Mouse (Mus musculus): ENCODE results near the gene Tm4sf20. TPM values are rescaled to one million over a fixed set of nuclear protein-coding genes. Genes with fewer than 3 reads are reported as not detected.

Gene Tm4sf20
- 0.21 TPM in 1 of 2 replicates, not detected in the other for polyA plus RNA-seq (2015; fragmentation: Nextera tagmentation; extraction: Ambion mirVana)

GRCm38 (mm10) chr1:82768269-82768668 lies at the start of gene Tm4sf20:
Tm4sf20 (minus strand) TSS chr1:82768461.
- Histone ChIP-seq H3K4me3 (replicated peaks) (no peak within 1 kb of the TSS), H3K9ac (no peak within 1 kb of the TSS), H3K27ac (replicated peaks) (no peak within 1 kb of the TSS), H3K9me3 (replicated peaks) (no peaks in the 10 kb centered on the region), H3K4me1 (no peaks in the 10 kb centered on the region), H3K36me3 (no peaks in the 10 kb centered on the region), H3K27me3 (no peaks in the 10 kb centered on the region), H3K4me2 (replicated peaks) (no peak within 1 kb of the TSS)
- 77% methylated on average over 5 of the region's 5 CpGs for WGBS
- ATAC-seq (ENCODE audit: insufficient number of reproducible peaks, low FRiP score, low TSS enrichment, low read depth) = no peak

DNA sequence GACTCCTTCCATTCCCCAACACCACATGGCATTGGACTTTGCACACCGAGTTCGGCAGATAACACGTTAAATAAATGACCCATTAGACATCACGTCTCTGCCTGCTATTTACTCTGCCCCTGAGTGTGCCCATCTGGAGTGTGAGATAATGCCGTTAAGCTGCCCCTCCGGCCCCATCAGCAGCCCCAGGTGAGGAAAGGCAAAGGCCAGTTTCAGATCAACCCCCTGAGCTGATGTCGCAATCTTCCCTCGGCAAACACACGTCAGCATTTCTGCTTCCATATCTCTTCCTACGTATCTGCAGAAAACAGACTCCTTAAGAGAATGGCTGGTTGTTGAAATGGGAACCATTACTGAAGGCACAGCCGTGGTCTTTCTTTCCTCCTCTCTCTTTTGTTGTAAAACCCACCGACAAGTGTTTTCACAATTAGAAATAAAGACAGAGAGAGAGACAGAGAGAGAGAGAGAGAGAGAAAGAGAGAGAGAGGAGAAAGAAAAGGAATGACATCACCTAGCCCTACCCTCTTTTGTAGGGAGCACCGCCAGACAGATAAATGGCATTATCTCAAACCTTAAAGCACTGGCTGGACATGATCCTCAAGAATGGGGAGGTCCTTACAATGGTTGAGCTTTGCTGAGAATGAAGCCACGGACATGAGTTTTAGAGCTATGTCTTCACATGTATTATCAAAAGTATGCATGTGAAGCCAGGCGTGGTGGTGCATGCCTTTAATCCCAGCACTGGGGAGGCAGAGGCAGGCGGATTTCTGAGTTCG lies 47.9 kb upstream of the Tm4sf20 start:
- H3K36me3 ChIP-seq = no peaks in the 10 kb centered on the region
- H3K27ac ChIP-seq (replicated peaks) = no peak overlapping the region
- 76% methylated on average over 17 of the region's 17 CpGs for WGBS
- peaks cover 9% of the 10 kb centered on the region; the same call in 1 of the 2 replicates for H3K4me1 ChIP-seq
- no peak overlapping the region for H3K4me2 ChIP-seq (replicated peaks)
- no peak overlapping the region for H3K9ac ChIP-seq
- H3K4me3 ChIP-seq (replicated peaks) = no peak overlapping the region
- no peak for ATAC-seq (ENCODE audit: insufficient number of reproducible peaks, low FRiP score, low TSS enrichment, low read depth)
- no peaks in the 10 kb centered on the region for H3K9me3 ChIP-seq (replicated peaks)
- H3K27me3 ChIP-seq = no peaks in the 10 kb centered on the region

- H3K9ac ChIP-seq = no peak overlapping the region
- H3K27me3 ChIP-seq = no peaks in the 10 kb centered on the region
- ATAC-seq (ENCODE audit: insufficient number of reproducible peaks, low FRiP score, low TSS enrichment, low read depth) = no peak
- H3K27ac ChIP-seq (replicated peaks) = no peak overlapping the region
- H3K4me2 ChIP-seq (replicated peaks) = no peak overlapping the region
- WGBS = 71% methylated on average over 1 of the region's 1 CpGs
- H3K4me3 ChIP-seq (replicated peaks) = no peak overlapping the region
- no peaks in the 10 kb centered on the region for H3K36me3 ChIP-seq
- H3K9me3 ChIP-seq (replicated peaks) = no peaks in the 10 kb centered on the region
- H3K4me1 ChIP-seq = 0 out of 2 replicates have a peak, but pooled peaks cover 5% of the 10 kb centered on the region
These were observed 43.5 kb upstream of the Tm4sf20 start for GRCm38 (mm10) chr1:82811766-82812165.

GRCm38 (mm10) chr1:82808564-82808963 lies 40.3 kb upstream of the Tm4sf20 start:
- ATAC-seq (ENCODE audit: insufficient number of reproducible peaks, low FRiP score, low TSS enrichment, low read depth) = no peak
- Histone ChIP-seq H3K36me3 (no peaks in the 10 kb centered on the region), H3K4me1 (0 out of 2 replicates have a peak, but pooled peaks cover 5% of the 10 kb centered on the region), H3K27me3 (no peaks in the 10 kb centered on the region), H3K4me2 (replicated peaks) (no peak overlapping the region), H3K27ac (replicated peaks) (no peak overlapping the region), H3K4me3 (replicated peaks) (no peak overlapping the region), H3K9ac (no peak overlapping the region), H3K9me3 (replicated peaks) (no peaks in the 10 kb centered on the region)
- WGBS = 32% methylated on average over 3 of the region's 3 CpGs

GRCm38 (mm10) chr1:82807206-82807605 lies 38.9 kb upstream of the Tm4sf20 start:
- Histone ChIP-seq H3K27me3 (no peaks in the 10 kb centered on the region), H3K36me3 (no peaks in the 10 kb centered on the region), H3K4me3 (replicated peaks) (no peak overlapping the region), H3K9me3 (replicated peaks) (no peaks in the 10 kb centered on the region), H3K4me1 (0 out of 2 replicates have a peak, but pooled peaks cover 5% of the 10 kb centered on the region), H3K4me2 (replicated peaks) (no peak overlapping the region), H3K9ac (no peak overlapping the region), H3K27ac (replicated peaks) (no peak overlapping the region)
- no peak for ATAC-seq (ENCODE audit: insufficient number of reproducible peaks, low FRiP score, low TSS enrichment, low read depth)
- WGBS = 76% methylated on average over 7 of the region's 7 CpGs

- H3K9me3 ChIP-seq (replicated peaks) = no peaks in the 10 kb centered on the region
- H3K4me3 ChIP-seq (replicated peaks) = no peak overlapping the region
- H3K27ac ChIP-seq (replicated peaks) = no peak overlapping the region
- 0 out of 2 replicates have a peak, but pooled peaks cover 5% of the 10 kb centered on the region for H3K4me1 ChIP-seq
- WGBS = 47% methylated on average over 8 of the region's 8 CpGs
- no peak overlapping the region for H3K9ac ChIP-seq
- no peak overlapping the region for H3K4me2 ChIP-seq (replicated peaks)
- no peaks in the 10 kb centered on the region for H3K36me3 ChIP-seq
- no peak for ATAC-seq (ENCODE audit: insufficient number of reproducible peaks, low FRiP score, low TSS enrichment, low read depth)
- no peaks in the 10 kb centered on the region for H3K27me3 ChIP-seq
These were observed 38.1 kb upstream of the Tm4sf20 start for GRCm38 (mm10) chr1:82806391-82806790.

DNA sequence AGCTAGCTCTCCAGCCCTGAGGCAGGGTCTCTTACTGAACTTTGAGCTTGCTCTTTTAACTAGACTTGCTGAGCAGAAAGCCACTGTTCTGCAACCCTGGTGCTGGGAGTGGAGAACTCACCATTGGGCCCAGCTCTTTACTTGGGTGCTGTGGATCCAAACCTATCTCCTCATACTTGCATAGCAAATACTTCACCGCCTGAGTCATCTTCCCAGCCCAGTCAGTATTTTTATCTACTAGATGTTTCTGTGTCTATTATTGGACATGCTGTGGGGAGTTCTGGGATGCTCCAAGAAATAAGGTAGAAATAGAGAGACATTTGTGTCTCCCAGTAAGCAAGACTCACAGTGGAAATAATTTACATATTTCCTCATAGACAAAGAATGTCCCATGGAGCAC lies 35.8 kb upstream of the Tm4sf20 start:
- no peaks in the 10 kb centered on the region for H3K36me3 ChIP-seq
- H3K9ac ChIP-seq = no peak overlapping the region
- H3K27ac ChIP-seq (replicated peaks) = no peak overlapping the region
- no peak for ATAC-seq (ENCODE audit: insufficient number of reproducible peaks, low FRiP score, low TSS enrichment, low read depth)
- 0 out of 2 replicates have a peak, but pooled peaks cover 4% of the 10 kb centered on the region for H3K4me1 ChIP-seq
- WGBS = 94% methylated on average over 1 of the region's 1 CpGs
- no peak overlapping the region for H3K4me3 ChIP-seq (replicated peaks)
- no peaks in the 10 kb centered on the region for H3K27me3 ChIP-seq
- H3K4me2 ChIP-seq (replicated peaks) = no peak overlapping the region
- no peaks in the 10 kb centered on the region for H3K9me3 ChIP-seq (replicated peaks)

DNA sequence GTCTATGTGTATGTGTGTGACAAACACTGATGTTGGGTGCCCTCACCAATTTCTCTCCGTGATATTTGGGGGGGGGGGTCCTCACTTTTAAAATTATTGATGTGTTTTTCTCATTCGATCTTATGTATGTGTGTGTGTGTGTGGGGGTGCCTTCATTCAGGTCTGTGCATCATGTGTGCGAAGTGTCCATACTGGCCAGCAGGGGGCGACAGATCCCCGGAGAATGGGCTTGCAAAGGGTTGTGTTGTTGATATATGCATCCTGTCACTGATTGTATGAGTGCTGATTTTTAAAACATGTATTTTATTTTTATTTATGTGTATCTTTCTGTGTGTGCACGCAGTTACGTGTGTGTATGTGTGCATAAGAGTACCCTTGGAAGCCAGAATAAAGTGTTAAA lies 35.3 kb upstream of the Tm4sf20 start:
- ATAC-seq (ENCODE audit: insufficient number of reproducible peaks, low FRiP score, low TSS enrichment, low read depth) = no peak
- WGBS = 79% methylated on average over 7 of the region's 7 CpGs
- Histone ChIP-seq H3K9ac (no peak overlapping the region), H3K27ac (replicated peaks) (no peak overlapping the region), H3K4me3 (replicated peaks) (no peak overlapping the region), H3K4me1 (no peaks in the 10 kb centered on the region), H3K9me3 (replicated peaks) (no peaks in the 10 kb centered on the region), H3K4me2 (replicated peaks) (no peak overlapping the region), H3K36me3 (no peaks in the 10 kb centered on the region), H3K27me3 (no peaks in the 10 kb centered on the region)

- Histone ChIP-seq H3K27me3 (no peaks in the 10 kb centered on the region), H3K4me2 (replicated peaks) (no peak overlapping the region), H3K9ac (no peak overlapping the region), H3K4me1 (no peaks in the 10 kb centered on the region), H3K4me3 (replicated peaks) (no peak overlapping the region), H3K27ac (replicated peaks) (no peak overlapping the region), H3K36me3 (no peaks in the 10 kb centered on the region), H3K9me3 (replicated peaks) (no peaks in the 10 kb centered on the region)
- WGBS = 59% methylated on average over 12 of the region's 12 CpGs
- ATAC-seq (ENCODE audit: insufficient number of reproducible peaks, low FRiP score, low TSS enrichment, low read depth) = no peak
These were observed 33.0 kb upstream of the Tm4sf20 start for GRCm38 (mm10) chr1:82801105-82801783.

GRCm38 (mm10) chr1:82798922-82799321 lies 30.7 kb upstream of the Tm4sf20 start:
- ATAC-seq (ENCODE audit: insufficient number of reproducible peaks, low FRiP score, low TSS enrichment, low read depth) = no peak
- Histone ChIP-seq H3K9ac (no peak overlapping the region), H3K27me3 (no peaks in the 10 kb centered on the region), H3K36me3 (no peaks in the 10 kb centered on the region), H3K4me2 (replicated peaks) (no peak overlapping the region), H3K4me1 (no peaks in the 10 kb centered on the region), H3K4me3 (replicated peaks) (no peak overlapping the region), H3K9me3 (replicated peaks) (no peaks in the 10 kb centered on the region), H3K27ac (replicated peaks) (no peak overlapping the region)
- WGBS = 66% methylated on average over 4 of the region's 4 CpGs

DNA sequence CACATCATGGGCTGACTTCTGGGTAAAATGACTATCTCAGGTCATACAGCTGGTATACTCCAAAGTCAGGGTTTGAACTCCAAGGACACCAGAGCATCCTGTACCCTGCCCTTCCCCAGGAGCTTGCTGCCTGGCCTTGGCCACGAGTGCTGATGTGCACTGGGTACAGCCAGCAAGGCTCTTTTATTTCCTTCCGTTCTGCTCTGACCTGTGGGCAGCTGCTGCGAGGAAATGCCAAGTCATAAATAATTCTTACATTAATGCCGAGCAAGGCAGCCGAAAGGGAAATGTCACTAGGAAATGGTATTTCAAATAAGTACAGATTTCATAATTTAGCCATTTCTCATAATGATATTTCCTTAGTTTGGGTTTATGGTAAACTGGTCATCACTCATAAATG lies 30.0 kb upstream of the Tm4sf20 start:
- H3K4me3 ChIP-seq (replicated peaks) = no peak overlapping the region
- 74% methylated on average over 5 of the region's 5 CpGs for WGBS
- ATAC-seq (ENCODE audit: insufficient number of reproducible peaks, low FRiP score, low TSS enrichment, low read depth) = no peak
- no peak overlapping the region for H3K9ac ChIP-seq
- no peak overlapping the region for H3K27ac ChIP-seq (replicated peaks)
- H3K36me3 ChIP-seq = no peaks in the 10 kb centered on the region
- H3K4me1 ChIP-seq = no peaks in the 10 kb centered on the region
- no peaks in the 10 kb centered on the region for H3K27me3 ChIP-seq
- H3K4me2 ChIP-seq (replicated peaks) = no peak overlapping the region
- H3K9me3 ChIP-seq (replicated peaks) = no peaks in the 10 kb centered on the region
